Mouse (Mus musculus) midbrain, embryonic 14.5 days (tissue): ENCODE measurements at regions not wholly inside any gene's neighbourhood (a gene's known extent, or its start where the extent isn't known, plus 50 kb on each side); places are given as distances from the start of the nearest gene placed in this dataset.
"Not testable (repeated sequence)": the region's sequence is repeated elsewhere in the genome, so short reads cannot be mapped to it uniquely, and the experiment has no call there.

Source experiments
- ATAC-seq: fragments of 200-750 bp; cut with Nextera tagmentation; 2 replicates; pipeline ENCODE4 v1.8.0; 2017; ENCODE audit warnings: moderate number of reproducible peaks, moderate library complexity; ENCODE audit not compliant: low FRiP score, low TSS enrichment
- DNase-seq: peaks from one replicate; pipeline ENCODE4 v3.0.0-alpha.2; 2015
- H3K27ac ChIP-seq: fragments of 300-500 bp; sonication (generic); replicated peaks from 2 replicates; pipeline ENCODE4 v1.5.1; 2014; ENCODE audit warnings: mild to moderate bottlenecking, low read depth, low read length, moderate library complexity
- H3K27me3 ChIP-seq: fragments of 300-500 bp; sonication (generic); 2 replicates; pipeline ENCODE4 v1.6.1; 2014; ENCODE audit warnings: low read length, control low read depth, mixed read lengths; ENCODE audit not compliant: control insufficient read depth, insufficient read depth
- H3K36me3 ChIP-seq: fragments of 300-500 bp; sonication (generic); 2 replicates; pipeline ENCODE4 v1.6.1; 2014; ENCODE audit warnings: low read length, control low read depth; ENCODE audit not compliant: control insufficient read depth, insufficient read depth
- H3K4me1 ChIP-seq: fragments of 300-500 bp; sonication (generic); 2 replicates; pipeline ENCODE4 v1.6.1; 2014; ENCODE audit warnings: mild to moderate bottlenecking, antibody characterized with exemption, low read length, control low read depth; ENCODE audit not compliant: control insufficient read depth, insufficient read depth
- H3K4me2 ChIP-seq: fragments of 300-500 bp; sonication (generic); 2 replicates; pipeline ENCODE4 v1.6.1; 2014; ENCODE audit warnings: mild to moderate bottlenecking, low read length, moderate library complexity
- H3K4me3 ChIP-seq: fragments of 300-500 bp; sonication (generic); replicated peaks from 2 replicates; pipeline ENCODE4 v1.5.1; 2014; ENCODE audit warnings: low read depth, low read length
- H3K9ac ChIP-seq: fragments of 300-500 bp; sonication (generic); replicated peaks from 2 replicates; pipeline ENCODE4 v1.6.1; 2014; ENCODE audit warnings: mild to moderate bottlenecking, low read length, moderate library complexity
- H3K9me3 ChIP-seq: fragments of 300-500 bp; sonication (generic); 2 replicates; pipeline ENCODE4 v1.6.1; 2016; ENCODE audit warnings: low read length, control low read depth, mixed read lengths; ENCODE audit not compliant: control insufficient read depth
- WGBS: fragments of 180-500 bp; shearing (Covaris S2); extraction: QIAGEN DNeasy Blood & Tissue Kit; methylation state at CpG from one replicate; pipeline ENCODE4 v1.1.7; 2014; 5-methylcytosine and 5-hydroxymethylcytosine counted together

GRCm38 (mm10) chr1:112785135-112785681 is 920.5 kb upstream of the Dsel start:
- 54% methylated on average over 3 of the region's 3 CpGs for WGBS
- no peak for DNase-seq

DNA sequence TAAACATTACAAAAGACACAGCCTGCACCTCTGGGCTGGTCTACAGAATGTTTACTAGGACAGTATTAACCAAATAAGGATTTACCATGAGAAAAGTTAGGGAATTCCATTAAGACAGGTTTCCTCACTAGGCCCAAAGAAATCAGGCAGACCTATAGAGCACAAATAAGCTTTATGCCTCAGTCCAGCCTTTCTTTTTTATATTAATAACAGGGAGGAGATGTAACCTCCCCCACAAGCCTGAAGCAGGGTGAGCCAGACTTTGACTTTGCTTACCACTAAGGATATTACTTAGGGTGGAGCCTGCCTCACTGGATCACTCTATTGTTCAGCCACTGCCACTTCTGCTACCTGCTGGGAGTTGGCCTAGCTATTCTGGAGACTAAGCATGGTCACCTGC is 915.1 kb upstream of the Dsel start:
- Histone ChIP-seq H3K27me3 (no peaks in the 10 kb centered on the region), H3K4me2 (no peak overlapping the region), H3K9ac (no peak overlapping the region), H3K36me3 (no peaks in the 10 kb centered on the region), H3K9me3 (no peaks in the 10 kb centered on the region), H3K4me3 (no peak overlapping the region), H3K27ac (no peak overlapping the region), H3K4me1 (no peaks in the 10 kb centered on the region)
- ATAC-seq (no peak), DNase-seq (no peak)

More at GRCm38 (mm10) chr1:112785135-112785681, 920.5 kb upstream of the Dsel start:
- Histone ChIP-seq H3K4me2 (no peak overlapping the region), H3K27ac (no peak overlapping the region), H3K4me1 (no peaks in the 10 kb centered on the region), H3K27me3 (no peaks in the 10 kb centered on the region), H3K36me3 (no peaks in the 10 kb centered on the region), H3K9ac (no peak overlapping the region), H3K4me3 (no peak overlapping the region), H3K9me3 (no peaks in the 10 kb centered on the region)
- ATAC-seq, result no peak

GRCm38 (mm10) chr1:112778551-112778950 is 913.8 kb upstream of the Dsel start:
- Histone ChIP-seq H3K27me3 (no peaks in the 10 kb centered on the region), H3K9ac (no peak overlapping the region), H3K9me3 (no peaks in the 10 kb centered on the region), H3K4me1 (no peaks in the 10 kb centered on the region), H3K4me2 (no peak overlapping the region), H3K27ac (no peak overlapping the region), H3K36me3 (no peaks in the 10 kb centered on the region), H3K4me3 (no peak overlapping the region)
- WGBS, result 76% methylated on average over 1 of the region's 1 CpGs
- DNase-seq (no peak), ATAC-seq (no peak)

GRCm38 (mm10) chr1:112750643-112751042 is 885.9 kb upstream of the Dsel start:
- ATAC-seq, H3K27ac ChIP-seq, H3K36me3 ChIP-seq, H3K9me3 ChIP-seq, DNase-seq, H3K4me3 ChIP-seq, H3K4me1 ChIP-seq, H3K9ac ChIP-seq, H3K27me3 ChIP-seq, H3K4me2 ChIP-seq: not testable (repeated sequence)
- WGBS, result 74% methylated on average over 3 of the region's 3 CpGs

GRCm38 (mm10) chr1:112748497-112748896 is 883.8 kb upstream of the Dsel start:
- Histone ChIP-seq H3K9me3 (no peaks in the 10 kb centered on the region), H3K4me1 (no peaks in the 10 kb centered on the region), H3K27me3 (no peaks in the 10 kb centered on the region), H3K9ac (no peak overlapping the region), H3K27ac (no peak overlapping the region), H3K4me3 (no peak overlapping the region), H3K36me3 (no peaks in the 10 kb centered on the region), H3K4me2 (no peak overlapping the region)
- WGBS, result 81% methylated on average over 2 of the region's 2 CpGs
- ATAC-seq (no peak), DNase-seq (no peak)

- Histone ChIP-seq H3K27ac (no peak overlapping the region), H3K4me2 (no peak overlapping the region), H3K36me3 (no peaks in the 10 kb centered on the region), H3K9ac (no peak overlapping the region), H3K4me1 (no peaks in the 10 kb centered on the region), H3K9me3 (no peaks in the 10 kb centered on the region), H3K27me3 (no peaks in the 10 kb centered on the region), H3K4me3 (no peak overlapping the region)
- no peak for ATAC-seq
- DNase-seq, result peak; percentile 72
Measured at GRCm38 (mm10) chr1:112703939-112704338, 839.2 kb upstream of the Dsel start.

GRCm38 (mm10) chr1:112658960-112659359 is 794.2 kb upstream of the Dsel start:
- H3K27me3 ChIP-seq, result no peaks in the 10 kb centered on the region
- no peak for DNase-seq
- H3K4me3 ChIP-seq, result no peak overlapping the region
- H3K27ac ChIP-seq, result no peak overlapping the region
- no peaks in the 10 kb centered on the region for H3K4me1 ChIP-seq
- H3K36me3 ChIP-seq, result no peaks in the 10 kb centered on the region
- WGBS, result 90% methylated on average over 2 of the region's 2 CpGs
- no peaks in the 10 kb centered on the region for H3K9me3 ChIP-seq
- no peak overlapping the region for H3K9ac ChIP-seq
- H3K4me2 ChIP-seq, result no peak overlapping the region
- ATAC-seq, result no peak

- no peak overlapping the region for H3K27ac ChIP-seq
- ATAC-seq (no peak), DNase-seq (no peak)
- H3K4me3 ChIP-seq, result no peak overlapping the region
- no peaks in the 10 kb centered on the region for H3K4me1 ChIP-seq
- no peaks in the 10 kb centered on the region for H3K36me3 ChIP-seq
- WGBS, result 75% methylated on average over 3 of the region's 3 CpGs
- H3K9ac ChIP-seq, result no peak overlapping the region
- H3K4me2 ChIP-seq, result no peak overlapping the region
- H3K27me3 ChIP-seq, result no peaks in the 10 kb centered on the region
- no peaks in the 10 kb centered on the region for H3K9me3 ChIP-seq
Measured at GRCm38 (mm10) chr1:112638342-112638741, 773.6 kb upstream of the Dsel start.
